Mouse (Mus musculus) E14TG2a.4 (cell line): ENCODE results near the gene Gm20388.

Source experiments
- CTCF ChIP-seq: conservative IDR thresholded peaks from 2 replicates; pipeline ENCODE4 v1.5.1; 2014; ENCODE audit warnings: low read length
- NANOG ChIP-seq: IDR thresholded peaks from 2 replicates; pipeline ENCODE4 v1.6.1; 2014; ENCODE audit warnings: borderline replicate concordance, low read length, mixed read lengths
- POU5F1 ChIP-seq: IDR thresholded peaks from 2 replicates; pipeline ENCODE4 v1.6.1; 2014; ENCODE audit warnings: low read length, borderline replicate concordance

GRCm38 (mm10) chr8:121563701-121564100 is 1653.1 kb downstream of the Gm20388 start:
- TF ChIP-seq CTCF (no peak), POU5F1 (no peak), NANOG (no peak)
